Mouse (Mus musculus) activated CD4-positive, CD25-positive, alpha-beta regulatory T cell, adult 4 months (primary cell): ENCODE data around the gene Nxpe5. TPM values are rescaled to one million over a fixed set of nuclear protein-coding genes. Genes with fewer than 3 reads are reported as not detected.
"Not testable (repeated sequence)": the region's sequence is repeated elsewhere in the genome, so short reads cannot be mapped to it uniquely, and the experiment has no call there.

Experiments used
- ATAC-seq: one replicate; pipeline ENCODE4 v1.8.0; 2017
- polyA plus RNA-seq, 2 experiments: library from polyadenylated mRNA; unstranded; fragments of 100-300 nt; shearing (Covaris generic); gene quantifications; one replicate each; pipeline ENCODE4 v1.2.1; 2017

The Nxpe5 gene
- under 1 TPM; 0.16 to 0.18 TPM for polyA plus RNA-seq

DNA sequence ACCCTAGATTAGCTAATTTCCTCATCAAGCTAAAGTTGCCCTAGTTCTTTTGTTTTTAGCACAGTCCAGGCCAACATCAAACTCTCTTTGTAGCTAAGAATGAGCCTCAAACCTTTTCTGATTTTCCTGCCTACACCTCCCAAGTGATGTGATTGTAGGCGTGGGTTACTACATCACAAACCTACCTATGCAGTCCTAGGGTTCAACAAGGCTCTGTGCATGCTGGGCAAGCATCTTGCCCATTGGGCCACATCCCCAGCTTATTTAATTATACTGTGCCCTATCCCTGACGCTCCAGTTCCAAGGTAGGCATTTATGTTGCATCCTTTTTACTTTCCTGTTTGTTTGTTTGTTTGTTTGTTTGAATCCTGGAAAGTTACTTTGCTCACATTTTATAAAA, at the start of gene Nxpe5:
Gene Nxpe5, plus strand, starts transcription at position 199 of the 400 bp plus-strand sequence.
- ATAC-seq = no peak

DNA sequence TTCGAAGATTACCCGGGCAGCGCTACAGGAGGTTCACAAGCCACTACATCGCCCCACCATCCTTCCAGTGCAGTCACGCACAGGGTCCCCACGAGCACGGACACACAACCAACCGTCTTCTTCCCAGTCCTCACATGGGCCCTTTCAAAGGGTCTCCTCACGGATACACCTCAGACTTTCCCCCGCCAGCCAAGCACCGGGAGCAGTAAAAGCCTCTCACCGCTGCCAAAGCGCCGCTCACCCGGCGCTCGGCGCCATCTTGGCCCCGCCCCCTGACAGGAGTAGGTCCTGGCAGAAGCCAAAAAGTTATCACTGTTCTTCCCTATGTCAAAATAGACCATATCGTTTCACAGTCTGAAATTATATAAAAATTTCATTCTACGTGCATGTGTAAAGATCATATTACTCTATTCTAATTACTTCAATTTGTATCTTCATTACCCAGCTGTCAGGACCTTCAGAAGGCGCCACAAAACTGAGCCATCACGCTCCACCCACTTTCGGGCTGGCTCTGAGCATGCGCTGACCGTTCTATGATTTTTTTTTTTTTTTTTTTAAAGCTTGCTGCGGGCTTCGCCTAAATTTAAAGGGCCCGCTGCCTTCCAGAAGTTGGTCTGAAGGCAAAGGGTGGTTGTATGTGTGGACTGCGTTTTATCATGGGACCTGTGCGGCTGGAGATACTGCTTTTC, 38.6 kb upstream of the Nxpe5 start, which contains the start of the genes Taf6 and Cnpy4:
Gene Taf6, minus strand, starts transcription at position 502 of the 689 bp plus-strand sequence.
Gene Cnpy4, plus strand, starts transcription at position 536 of the 689 bp plus-strand sequence.
- peak; percentile 77 for ATAC-seq

DNA sequence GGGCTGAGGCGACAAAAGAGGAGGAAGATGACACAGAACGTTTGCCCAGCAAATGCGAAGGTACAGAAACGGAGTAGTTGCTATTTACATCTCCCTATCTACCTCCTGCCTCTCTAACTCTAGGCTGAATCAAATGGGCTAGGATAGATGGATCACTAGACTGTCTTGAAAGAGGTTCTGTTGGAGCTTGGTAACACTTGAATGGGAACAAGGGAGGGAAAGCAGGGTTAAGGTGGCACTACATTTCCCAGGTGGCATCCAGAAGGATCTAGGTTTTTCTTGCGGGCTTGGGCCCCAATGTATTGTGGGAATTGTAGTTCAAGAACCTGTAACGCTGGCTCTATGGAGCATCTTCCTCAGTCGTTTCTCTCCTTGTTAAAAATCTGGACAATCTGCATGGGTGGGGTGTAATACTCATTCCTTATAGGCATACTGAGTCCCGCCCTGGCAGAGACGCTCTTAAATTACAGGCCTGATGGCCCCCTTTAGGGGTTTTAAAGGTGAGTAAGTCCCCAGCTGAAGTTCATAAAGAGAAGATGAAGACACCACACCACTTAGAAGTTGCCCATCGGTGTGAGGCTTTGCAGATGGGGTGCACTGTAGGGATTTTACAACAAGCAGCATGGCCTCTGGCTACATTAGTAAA, 37.9 kb upstream of the Nxpe5 start:
- ATAC-seq = peak; percentile 74

DNA sequence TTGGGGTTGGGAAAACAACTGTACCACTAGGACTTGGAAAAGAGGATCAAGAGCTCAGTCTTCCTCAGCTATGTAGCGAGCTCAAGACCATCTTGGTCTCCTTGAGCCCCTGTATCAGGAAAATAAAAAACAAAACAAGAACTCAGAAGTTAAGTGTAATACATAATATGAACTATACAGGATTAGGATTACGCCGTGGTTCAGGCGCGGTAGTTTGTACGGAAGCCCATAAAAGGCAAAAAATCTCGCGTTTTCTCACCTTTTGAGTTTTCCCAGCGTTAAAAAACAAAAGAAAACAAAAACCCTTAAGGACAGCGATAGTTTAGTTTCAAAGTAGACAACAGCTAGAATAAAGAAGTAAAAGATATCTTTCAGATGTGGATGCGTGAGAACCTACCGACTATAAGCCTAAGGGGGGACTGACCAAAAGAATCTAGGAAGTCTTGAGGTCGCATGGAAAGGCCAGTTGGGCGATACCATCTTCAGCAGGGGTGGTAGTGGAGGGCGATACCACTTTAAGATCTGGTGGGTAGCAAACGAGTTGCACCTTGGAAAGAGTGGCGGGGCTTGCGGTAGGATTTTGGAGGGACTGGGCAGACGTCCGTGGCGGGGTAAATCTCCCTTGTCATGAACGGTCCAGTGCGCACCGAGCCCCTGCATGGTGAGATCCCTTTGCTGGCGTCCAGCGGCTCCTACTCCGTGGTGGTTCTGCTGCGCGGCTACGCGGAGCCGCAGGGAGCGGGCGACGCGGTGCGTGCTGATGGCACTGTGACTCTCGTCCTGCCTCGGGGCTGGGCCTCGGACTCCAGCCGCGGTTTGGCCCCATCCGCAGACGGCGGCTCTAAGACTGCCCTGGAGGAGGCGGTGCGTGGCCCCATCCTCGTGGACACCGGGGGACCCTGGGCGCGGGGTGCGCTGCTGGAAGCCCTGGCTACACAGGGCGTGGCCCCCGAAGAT, 31.6 kb upstream of the Nxpe5 start, which contains the start of gene Mblac1:
Gene Mblac1, plus strand, starts transcription at position 544 of the 957 bp plus-strand sequence.
- ATAC-seq = peak; percentile 67

DNA sequence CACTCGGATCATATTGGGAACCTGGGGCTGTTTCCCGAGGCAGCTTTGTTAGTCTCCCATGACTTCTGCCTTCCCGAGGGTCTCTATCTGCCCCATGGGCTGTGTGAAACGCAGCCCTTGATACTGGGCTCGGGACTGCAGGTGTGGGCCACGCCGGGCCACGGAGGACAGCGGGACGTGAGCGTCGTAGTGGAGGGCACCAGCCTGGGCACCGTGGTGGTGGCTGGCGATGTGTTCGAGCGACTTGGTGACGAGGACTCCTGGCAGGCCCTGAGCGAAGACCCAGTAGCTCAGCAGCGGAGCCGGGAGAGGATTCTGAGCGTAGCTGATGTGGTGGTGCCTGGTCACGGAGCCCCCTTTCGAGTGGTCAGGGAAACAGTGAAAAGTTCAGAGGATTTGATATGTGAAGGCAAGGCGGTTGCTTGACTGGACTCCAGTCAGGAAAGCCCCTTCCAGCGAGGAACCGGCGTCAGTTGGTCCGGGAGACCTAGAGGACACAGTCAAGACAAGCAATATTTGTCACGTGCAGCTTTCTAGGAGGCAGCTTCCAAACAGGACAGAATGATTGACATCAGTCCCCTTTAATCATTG, 30.8 kb upstream of the Nxpe5 start:
- ATAC-seq = no peak

DNA sequence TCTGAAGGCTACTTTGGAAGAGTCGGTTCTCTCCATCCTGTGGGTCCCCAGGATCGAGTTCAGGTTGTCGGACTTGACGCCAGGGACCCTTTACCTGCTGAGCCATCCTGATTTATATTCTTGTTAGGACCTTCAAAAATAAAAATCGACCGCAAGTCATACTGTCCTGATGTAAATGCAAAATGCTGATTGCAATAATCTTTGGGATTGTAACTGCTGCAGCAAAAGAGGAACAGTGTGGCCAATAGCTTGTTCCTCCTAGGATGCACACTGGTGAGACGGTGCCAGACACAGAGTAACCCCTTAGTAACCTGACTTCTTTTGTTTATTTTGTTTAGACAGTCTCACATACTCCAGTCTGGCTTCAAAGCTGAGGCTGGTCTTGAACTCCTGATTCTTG, 30.2 kb upstream of the Nxpe5 start:
- ATAC-seq = no peak

DNA sequence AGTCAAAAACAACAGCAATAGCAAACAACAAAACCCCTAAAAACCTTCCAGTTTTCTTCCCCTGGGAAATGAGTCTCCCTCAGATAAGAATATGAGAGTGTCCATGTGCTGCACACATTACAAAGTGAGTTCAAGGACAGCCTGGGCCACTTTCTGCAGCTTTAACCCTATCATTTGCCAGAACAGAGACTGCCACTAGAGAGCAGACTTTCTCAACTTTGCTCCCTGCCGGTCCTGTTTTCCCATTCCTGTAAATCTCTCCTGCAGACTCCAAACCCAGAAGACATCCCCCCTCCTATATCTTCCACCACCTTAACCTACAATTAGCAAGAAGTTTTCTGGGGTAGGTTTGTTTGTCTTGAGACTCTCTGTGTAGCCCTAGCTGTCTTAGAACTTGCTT, 26.1 kb upstream of the Nxpe5 start:
- no peak for ATAC-seq

DNA sequence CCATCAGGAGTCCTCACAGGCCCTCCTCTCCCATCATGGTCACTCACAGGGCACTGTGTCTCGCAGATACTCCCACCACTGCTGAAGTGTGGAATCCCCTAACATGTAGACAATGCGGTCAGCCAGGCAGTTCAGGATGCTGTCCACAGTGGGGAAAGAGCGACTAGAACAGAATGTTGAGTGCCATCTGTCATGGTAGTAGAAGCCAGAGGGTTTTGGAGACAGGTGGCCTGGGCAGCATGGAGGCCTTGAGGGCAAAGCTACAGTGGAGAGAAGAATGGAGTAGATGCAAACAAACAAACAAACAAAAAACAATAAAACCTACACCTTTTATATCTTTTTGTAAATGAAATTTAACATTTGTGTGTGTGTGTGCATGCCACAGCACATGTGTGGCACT, 23.6 kb upstream of the Nxpe5 start:
- ATAC-seq = no peak

DNA sequence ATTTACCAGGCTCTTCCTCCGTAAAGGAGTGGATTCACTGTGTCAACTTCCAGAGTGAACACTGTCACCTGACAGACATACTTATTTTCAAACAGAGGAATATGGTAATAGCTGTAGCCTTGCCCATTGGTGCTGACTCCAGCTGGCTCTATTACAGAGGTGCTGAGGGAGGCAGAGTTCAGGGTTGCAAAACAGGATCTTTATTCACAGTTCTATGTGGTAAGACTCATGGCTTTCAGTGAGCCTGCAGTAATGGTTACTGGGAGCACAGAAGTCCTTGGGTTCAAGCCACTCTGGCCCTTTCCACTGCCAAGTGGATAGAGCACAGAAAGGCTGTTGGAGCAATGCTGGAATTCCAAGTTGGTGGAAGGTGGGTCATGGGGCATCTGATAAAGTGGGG, 18.4 kb upstream of the Nxpe5 start:
- ATAC-seq = no peak

DNA sequence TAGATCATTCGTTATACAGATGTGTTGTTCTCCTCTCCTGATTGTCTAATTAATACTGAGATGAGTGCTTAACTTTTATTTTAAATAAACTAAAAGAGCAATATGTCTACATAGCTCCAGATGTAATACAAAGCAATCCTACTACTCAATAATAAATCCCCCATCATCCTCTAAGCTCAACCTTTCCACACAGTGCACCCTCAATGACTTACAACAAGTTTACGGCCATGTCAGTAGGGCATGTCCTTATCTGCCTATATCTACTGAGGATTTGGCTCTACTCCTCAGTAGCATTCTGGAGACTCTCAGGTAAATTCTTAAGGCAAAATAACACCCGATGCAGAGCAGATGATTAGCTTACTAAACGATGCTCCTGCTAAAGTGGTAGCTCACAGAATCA, 17.8 kb upstream of the Nxpe5 start:
- ATAC-seq = no peak

DNA sequence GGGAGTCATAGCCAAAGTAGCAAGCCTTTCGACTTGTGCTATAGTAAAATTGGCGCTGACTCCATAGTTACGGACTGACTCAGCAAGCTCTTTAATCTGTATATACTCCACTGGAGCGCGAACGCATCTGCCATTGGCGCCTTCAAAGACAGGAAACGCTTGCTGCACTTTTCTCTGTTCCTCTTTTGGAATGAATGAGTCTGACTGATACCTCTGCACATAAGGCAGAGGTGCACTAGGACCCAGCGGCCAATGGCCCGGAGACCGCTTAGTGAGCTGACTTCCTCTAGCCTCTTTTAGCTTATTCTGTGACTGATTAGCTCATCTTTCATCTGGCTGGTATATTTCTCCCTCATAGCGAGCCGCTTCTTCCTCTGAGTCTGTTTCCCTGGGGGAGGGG, 9.1 kb upstream of the Nxpe5 start:
- not testable (repeated sequence) for ATAC-seq

DNA sequence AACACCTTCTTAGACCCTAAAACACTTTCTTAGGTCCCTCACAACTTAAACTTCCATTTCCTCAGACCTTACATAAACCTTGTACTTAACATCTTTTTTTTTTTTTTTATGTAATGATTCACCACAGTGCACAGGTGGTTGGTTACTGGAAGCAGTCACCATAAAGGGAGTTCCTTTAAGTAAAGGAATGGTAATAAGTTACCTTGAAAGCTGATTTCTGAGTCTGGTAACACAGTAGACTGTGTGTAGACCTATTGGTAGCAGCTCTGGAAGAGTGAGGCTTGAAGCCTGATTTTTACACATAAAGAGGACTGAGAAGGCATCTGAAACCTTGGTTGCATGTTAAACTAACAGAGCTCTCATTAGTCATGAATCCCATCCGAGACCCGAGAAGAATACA, 5.8 kb upstream of the Nxpe5 start:
- ATAC-seq = no peak

DNA sequence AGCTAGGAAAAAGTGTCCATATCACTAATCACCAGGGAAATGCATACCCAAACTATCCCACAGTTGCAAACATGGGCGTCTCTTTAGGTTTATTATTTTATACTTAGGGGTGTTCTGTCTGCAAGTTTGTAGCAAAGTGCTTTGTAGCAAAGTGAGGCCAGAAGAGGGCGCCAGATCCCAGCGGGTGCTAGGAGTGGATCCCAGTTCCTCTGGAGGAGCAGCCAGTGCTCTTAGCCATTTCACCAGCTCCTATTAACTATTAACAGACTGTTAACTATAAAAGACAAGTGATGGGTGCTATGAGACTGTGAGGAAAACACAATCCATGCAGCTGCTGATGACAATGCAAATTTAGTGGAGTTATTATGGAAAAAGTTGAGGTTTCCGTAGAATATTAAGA, 3.6 kb upstream of the Nxpe5 start:
- ATAC-seq = no peak

DNA sequence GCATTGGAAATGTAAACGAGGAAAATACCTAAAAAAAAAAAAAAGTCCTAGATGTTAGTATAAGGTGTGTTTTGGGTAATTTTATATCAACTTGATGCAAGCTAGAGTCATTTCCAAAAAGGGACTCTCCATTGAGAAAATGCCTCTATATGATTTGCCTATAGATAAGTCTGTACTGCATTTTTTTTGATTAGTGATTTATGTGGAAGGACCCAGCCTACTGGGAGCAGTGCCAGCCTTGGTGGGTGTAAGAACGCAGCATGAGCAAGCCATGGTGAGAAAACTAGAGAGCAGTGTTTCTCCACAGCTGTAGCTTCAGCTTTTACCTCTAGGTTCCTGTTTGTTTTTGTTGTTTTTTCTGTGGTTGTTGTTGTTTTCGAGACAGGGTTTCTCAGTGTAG, 2.4 kb upstream of the Nxpe5 start:
- ATAC-seq = no peak

DNA sequence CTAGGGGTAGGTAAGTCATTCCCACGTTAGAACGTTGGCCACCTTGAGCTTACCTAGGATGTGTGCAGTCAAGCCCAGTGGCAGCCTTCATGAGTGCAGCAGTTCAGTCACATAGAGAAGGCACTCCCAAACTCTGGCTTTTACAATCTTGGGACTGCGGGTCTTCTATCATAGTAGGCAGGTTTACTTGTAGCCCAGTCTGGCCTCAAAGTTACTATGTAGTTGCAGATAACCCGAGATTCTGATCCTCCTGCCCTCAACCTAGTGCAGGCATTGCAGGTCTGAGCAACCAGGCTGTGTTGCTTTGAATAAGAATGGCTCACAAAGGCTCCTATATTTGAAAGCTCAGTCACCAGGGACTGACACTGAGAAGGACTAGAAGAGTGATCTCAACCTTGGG, 793 bp downstream of the Nxpe5 start:
- no peak for ATAC-seq

DNA sequence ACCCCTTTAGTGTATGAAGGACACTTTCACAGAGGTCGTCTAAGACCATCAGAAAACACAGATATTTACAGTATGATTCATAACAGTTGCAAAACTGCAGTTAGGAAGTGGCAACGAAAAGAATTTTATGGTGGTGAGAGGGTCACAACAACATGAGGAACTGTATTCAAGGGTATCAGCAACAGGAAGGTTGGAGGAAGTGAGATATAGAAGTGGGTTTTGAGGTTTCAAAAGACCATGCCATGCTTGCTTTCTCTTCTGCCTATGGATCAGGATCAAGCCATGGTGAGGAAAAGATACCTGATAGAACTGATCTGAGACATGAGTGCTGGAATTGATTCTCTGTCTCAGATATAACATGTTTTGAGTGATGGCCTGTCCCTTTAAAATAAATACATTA, 1.7 kb downstream of the Nxpe5 start:
- ATAC-seq = no peak

DNA sequence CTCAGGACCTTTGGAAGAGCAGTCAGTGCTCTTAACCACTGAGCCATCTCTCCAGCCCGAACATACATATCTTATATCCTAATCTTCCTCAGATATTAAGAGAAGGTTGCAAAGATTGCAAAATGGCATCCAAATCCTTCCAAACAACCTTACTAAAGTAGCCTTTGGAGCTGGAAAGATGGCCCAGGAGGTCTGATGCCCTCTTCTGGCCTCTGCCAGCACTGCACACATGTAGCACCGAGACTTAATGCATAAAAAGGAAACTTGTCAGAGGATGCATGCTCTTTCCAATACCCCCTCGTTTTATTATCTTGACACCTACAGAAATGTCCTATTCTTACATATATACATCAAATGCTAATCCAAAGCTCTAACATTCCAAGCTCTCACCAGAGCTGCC, 2.3 kb downstream of the Nxpe5 start:
- no peak for ATAC-seq

DNA sequence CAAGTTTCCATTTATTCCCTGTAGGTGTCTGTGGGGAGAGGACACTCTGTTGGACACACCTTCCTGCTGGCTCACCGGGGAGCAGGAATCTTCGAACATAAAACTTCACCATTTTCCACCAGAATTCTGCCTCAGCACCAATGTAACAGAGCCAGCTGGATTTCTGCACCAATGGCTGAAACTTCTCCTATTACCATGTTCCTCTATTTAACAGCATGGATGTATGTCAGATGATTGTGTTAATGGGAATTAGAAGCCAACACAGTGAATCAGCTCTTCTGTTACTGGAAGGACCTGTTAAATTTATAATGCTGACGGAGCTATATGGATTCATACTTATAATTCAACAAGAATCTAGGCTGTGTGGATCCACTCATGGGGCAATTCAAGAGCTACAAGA, 3.8 kb downstream of the Nxpe5 start:
- ATAC-seq = no peak

DNA sequence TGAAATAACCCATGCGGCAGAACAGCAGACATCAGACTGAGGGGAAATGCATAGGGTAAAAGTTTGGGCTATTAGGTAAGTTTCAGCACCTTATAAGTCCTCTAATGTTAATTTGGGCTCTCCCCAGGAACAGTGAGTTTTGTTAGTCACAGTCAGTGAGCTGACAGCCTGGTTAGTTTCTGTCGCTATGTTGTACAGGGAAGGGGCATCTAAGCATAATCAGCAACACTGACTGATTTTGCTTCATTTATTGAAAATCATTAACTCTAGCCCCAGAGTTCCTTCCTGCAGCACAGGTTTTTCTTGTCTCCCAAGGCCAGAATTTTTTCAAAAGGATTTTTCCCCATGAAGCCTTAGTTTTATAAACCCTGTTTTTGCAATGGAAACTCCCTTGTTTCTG, 8.1 kb downstream of the Nxpe5 start:
- ATAC-seq = no peak

DNA sequence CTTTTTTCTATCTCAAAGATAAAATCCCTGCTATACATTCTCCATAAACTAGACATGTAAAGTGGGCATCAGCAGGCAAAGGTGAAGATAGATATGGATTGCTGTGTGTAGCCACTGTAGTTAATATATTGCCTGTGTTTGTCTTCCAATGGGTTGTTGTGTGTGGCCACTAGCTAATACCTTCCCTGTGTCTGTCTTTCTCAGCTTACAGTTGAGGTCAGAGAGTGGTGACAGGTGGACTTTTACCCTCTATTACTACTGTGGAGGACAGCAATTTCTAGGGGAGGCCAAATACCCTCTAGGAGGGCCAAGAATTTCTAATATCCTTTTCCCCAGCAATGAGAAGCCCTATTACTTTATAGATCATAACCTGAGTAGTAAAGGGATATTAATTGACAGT, 8.5 kb downstream of the Nxpe5 start:
- ATAC-seq = no peak

DNA sequence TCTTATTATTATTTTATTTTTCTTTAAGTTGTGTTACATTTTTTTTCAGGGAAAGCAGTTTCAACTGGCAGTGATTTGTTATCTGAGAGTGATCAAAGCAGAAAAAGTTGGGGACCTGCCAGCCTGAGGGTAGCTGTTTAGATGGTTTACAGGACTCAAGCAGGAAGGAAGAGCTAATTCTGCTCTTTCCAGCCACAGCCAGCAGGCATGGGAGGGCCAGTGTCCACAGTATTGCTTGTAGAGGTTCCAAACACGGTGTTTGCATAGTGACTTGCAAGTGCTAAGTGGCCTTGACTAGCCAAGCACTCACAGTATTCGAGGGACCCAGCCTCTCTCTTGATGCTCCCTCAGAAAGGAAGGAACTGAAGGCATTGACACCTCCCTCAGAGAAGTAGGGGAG, 15.8 kb downstream of the Nxpe5 start:
- no peak for ATAC-seq

DNA sequence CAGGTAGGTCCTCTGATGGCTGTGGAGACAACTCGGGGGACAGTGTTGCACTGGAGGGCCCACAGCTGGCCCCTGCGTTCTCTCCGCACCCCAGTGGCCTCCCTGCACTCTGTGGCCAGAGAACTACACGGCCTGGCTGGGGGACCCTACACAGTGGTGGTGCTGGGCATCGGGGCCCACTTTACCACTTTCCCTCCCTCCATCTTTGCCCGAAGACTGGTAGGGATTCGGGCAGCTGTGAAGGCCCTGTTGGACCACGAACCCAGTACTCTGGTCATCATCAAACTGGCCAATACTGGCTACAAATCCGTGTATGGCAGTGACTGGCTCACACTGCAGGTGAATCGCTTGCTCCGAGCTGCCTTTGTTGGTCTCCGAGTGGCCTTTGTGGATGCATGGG, 25.4 kb downstream of the Nxpe5 start:
- ATAC-seq = no peak

DNA sequence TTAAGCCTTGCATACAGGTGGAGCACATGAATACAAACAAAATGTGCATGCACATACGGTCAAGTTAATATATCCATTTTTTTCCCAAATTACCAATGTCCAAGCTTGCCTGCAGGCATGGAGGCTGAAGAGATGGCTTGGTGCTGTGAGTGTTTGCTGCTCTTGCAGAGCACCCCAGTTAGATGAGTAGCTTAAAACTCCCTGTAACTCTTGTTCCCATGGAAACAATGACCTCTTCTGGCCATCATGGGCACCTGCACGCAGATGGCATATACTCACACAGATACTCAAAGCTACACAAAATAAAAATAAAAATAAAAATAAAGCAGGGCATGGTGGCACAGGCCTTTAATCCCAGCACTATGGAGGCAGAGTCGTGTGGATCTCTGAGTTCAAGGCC, 27.4 kb downstream of the Nxpe5 start:
- ATAC-seq = no peak
